ENCODE assay signal across 16 mouse cellular contexts in genomic region chr3:87833482-87833881, GRCm38 (mm10). TPM values are rescaled to one million over a fixed set of nuclear protein-coding genes. Genes with fewer than 3 reads are reported as not detected.
DNase-seq lines count a peak whose midpoint lies in the region; ATAC-seq and TF ChIP-seq lines count a peak whose summit lies in the region.
"Had no signal": no experiment of that assay in that cellular context is flagged by ENCODE, and none has a peak within 500 bp of the region (broad histone marks: within the 10 kb centered on the region; RNA-seq: fewer than 3 reads in every experiment).

No protein-coding gene starts in this region.

- no peak for TF ChIP-seq POLR2A in kidney, adult 2 months (IDR thresholded peaks at IDR 0.05; ENCODE audit: low read depth, low read length)
- no peak for TF ChIP-seq POLR2A in thymus, adult 2 months (IDR thresholded peaks at IDR 0.05; ENCODE audit: control insufficient read depth, extremely low read depth, insufficient read depth, low read length, poor library complexity)

- no peaks in the 10 kb centered on the region for H3K36me3 ChIP-seq in kidney, adult 2 months (ENCODE audit: control insufficient read depth, insufficient read depth, low read length)
- H3K36me3 ChIP-seq in kidney, embryonic 16.5 days (ENCODE audit: insufficient read depth, low read length) = no peaks in the 10 kb centered on the region
- H3K36me3 ChIP-seq in thymus, adult 2 months (ENCODE audit: control insufficient read depth, insufficient read depth, low read length) = no peaks in the 10 kb centered on the region
- H3K36me3 ChIP-seq: embryonic facial prominence, embryonic 10.5 days; G1E; heart, embryonic 10.5 days had no signal

- H3K4me3 ChIP-seq in kidney, adult 2 months (ENCODE audit: insufficient read depth, low read depth, low read length) = no peak overlapping the region
- H3K4me3 ChIP-seq in kidney, embryonic 16.5 days (ENCODE audit: low read length) = no peak overlapping the region
- no peak overlapping the region for H3K4me3 ChIP-seq in thymus, adult 2 months (ENCODE audit: control insufficient read depth, insufficient read depth, low read length)
- H3K4me3 ChIP-seq: embryonic facial prominence, embryonic 10.5 days; heart, embryonic 10.5 days had no signal

- H3K27ac ChIP-seq in kidney, adult 2 months (ENCODE audit: insufficient read depth, low read depth, low read length) = no peak overlapping the region
- H3K27ac ChIP-seq in kidney, embryonic 16.5 days (ENCODE audit: low read length) = no peak overlapping the region
- H3K27ac ChIP-seq in thymus, adult 2 months (ENCODE audit: control insufficient read depth, insufficient read depth, low read length) = no peak overlapping the region
- H3K27ac ChIP-seq: embryonic facial prominence, embryonic 10.5 days; heart, embryonic 10.5 days had no signal

- H3K27me3 ChIP-seq in kidney, adult 2 months (replicated peaks; ENCODE audit: control insufficient read depth, insufficient read depth, low read length) = no peaks in the 10 kb centered on the region
- H3K27me3 ChIP-seq in kidney, embryonic 16.5 days (ENCODE audit: insufficient read depth, low read length) = no peaks in the 10 kb centered on the region
- no peaks in the 10 kb centered on the region for H3K27me3 ChIP-seq in thymus, adult 2 months (ENCODE audit: control insufficient read depth, insufficient read depth, low read length)

- DNase-seq in kidney, adult 2 months = peak; percentile 13
- DNase-seq in thymus, adult 2 months = peak; percentile 59
- no peak for DNase-seq in thymus, adult 18-20 months
- DNase-seq in induced T-regulatory cell, adult 2 months (ENCODE audit: low read depth) = peak; percentile 73
- no peak for DNase-seq in testis, postnatal 10 days (ENCODE audit: low spot score)
- DNase-seq in left cerebral cortex, postnatal 4 days = no peak
- DNase-seq: cerebellum, adult 9-11 months; kidney, adult 11 months had no signal

- WGBS in kidney, adult 2 months = 64% methylated on average over 5 of the region's 5 CpGs
- WGBS in kidney, embryonic 16.5 days = 68% methylated on average over 5 of the region's 5 CpGs
- WGBS in thymus, adult 2 months = 72% methylated on average over 5 of the region's 5 CpGs

- H3K4me1 ChIP-seq in kidney, adult 2 months (ENCODE audit: control insufficient read depth, insufficient read depth, low read length) = no peaks in the 10 kb centered on the region
- H3K4me1 ChIP-seq in kidney, embryonic 16.5 days (ENCODE audit: insufficient read depth, low read length) = no peaks in the 10 kb centered on the region
- no peaks in the 10 kb centered on the region; the same call in 1 of the 2 replicates for H3K4me1 ChIP-seq in thymus, adult 2 months (replicated peaks; ENCODE audit: control insufficient read depth, insufficient read depth, low read length)
- H3K4me1 ChIP-seq: embryonic facial prominence, embryonic 10.5 days; heart, embryonic 10.5 days had no signal

- no peak overlapping the region for H3K9ac ChIP-seq in kidney, embryonic 16.5 days (replicated peaks; ENCODE audit: low read length)

- peak; percentile 41 for TF ChIP-seq CTCF in kidney, adult 2 months (conservative IDR thresholded peaks at IDR 0.05; ENCODE audit: insufficient read depth, insufficient read length, low read depth, low read length)
- no peak for TF ChIP-seq CTCF in thymus, adult 2 months (IDR thresholded peaks at IDR 0.05; ENCODE audit: borderline replicate concordance, control insufficient read depth, extremely low read depth, insufficient read depth, low read length, poor library complexity)

- intact Hi-C loops in left cerebral cortex, postnatal 4 days (cut with DNase I) = no loop called here

- H3K4me2 ChIP-seq in kidney, embryonic 16.5 days (replicated peaks; ENCODE audit: low read depth, low read length) = no peak overlapping the region
- H3K4me2 ChIP-seq: midbrain, embryonic 11.5 days had no signal

- no peaks in the 10 kb centered on the region for H3K9me3 ChIP-seq in kidney, embryonic 16.5 days (ENCODE audit: low read length)
- H3K9me3 ChIP-seq: embryonic facial prominence, embryonic 10.5 days; G1E; heart, embryonic 10.5 days had no signal

- ATAC-seq in kidney, embryonic 16.5 days (ENCODE audit: low FRiP score, low TSS enrichment) = no peak

RNA-seq across cellular contexts. Expression of gene Pear1, which starts 9.4 kb away (rescaled TPM):
- polyA plus RNA-seq in kidney, adult 2 months (2012; rRNA removed) = 60.5 and 71.0 TPM in 2 replicates
- polyA plus RNA-seq in kidney, embryonic 16.5 days (2015; fragmentation: Nextera tagmentation; extraction: Ambion mirVana) = 60.2 and 62.9 TPM in 2 replicates
- 17.5 and 19.8 TPM in 2 replicates for polyA plus RNA-seq in thymus, adult 2 months (2012; rRNA removed)
- total RNA-seq in left cerebral cortex, postnatal 4 days (2021) = 10 to 100 TPM in 1 of 2 experiments, 1 to 10 TPM in 1; 8.0 to 11.5 TPM
- polyA plus RNA-seq: G1E had no signal

RNA-seq across cellular contexts. Expression of gene Sh2d2a, which starts 13.1 kb away (rescaled TPM):
- 0.56 and 2.4 TPM in 2 replicates for polyA plus RNA-seq in kidney, adult 2 months (2012; rRNA removed)
- 0.09 TPM in 1 of 2 replicates, not detected in the other for polyA plus RNA-seq in kidney, embryonic 16.5 days (2015; fragmentation: Nextera tagmentation; extraction: Ambion mirVana)
- polyA plus RNA-seq in thymus, adult 2 months (2012; rRNA removed) = 179 and 180 TPM in 2 replicates
- not detected for total RNA-seq in left cerebral cortex, postnatal 4 days (2021)
- total RNA-seq: layer of hippocampus, adult 8-10 months; left cerebral cortex, postnatal 36 days had no signal
- polyA plus RNA-seq: embryonic facial prominence, embryonic 10.5 days; G1E; midbrain, embryonic 11.5 days had no signal

RNA-seq across cellular contexts. Expression of gene Insrr, which starts 36.7 kb away (rescaled TPM):
- 23.9 and 27.8 TPM in 2 replicates for polyA plus RNA-seq in kidney, adult 2 months (2012; rRNA removed)
- 2.7 and 2.8 TPM in 2 replicates for polyA plus RNA-seq in kidney, embryonic 16.5 days (2015; fragmentation: Nextera tagmentation; extraction: Ambion mirVana)
- polyA plus RNA-seq in thymus, adult 2 months (2012; rRNA removed) = 0.58 and 0.64 TPM in 2 replicates
- 1 to 10 TPM in 1 of 2 experiments, under 1 TPM in 1; 0.70 to 1.9 TPM for total RNA-seq in left cerebral cortex, postnatal 4 days (2021)
- polyA plus RNA-seq: G1E; heart, embryonic 10.5 days had no signal

RNA-seq across cellular contexts. Expression of gene Ntrk1, which starts 38.5 kb away (rescaled TPM):
- polyA plus RNA-seq in kidney, adult 2 months (2012; rRNA removed) = 2.5 and 4.5 TPM in 2 replicates
- polyA plus RNA-seq in kidney, embryonic 16.5 days (2015; fragmentation: Nextera tagmentation; extraction: Ambion mirVana) = 6.1 and 6.4 TPM in 2 replicates
- 0.67 and 0.89 TPM in 2 replicates for polyA plus RNA-seq in thymus, adult 2 months (2012; rRNA removed)
- total RNA-seq in left cerebral cortex, postnatal 4 days (2021) = under 1 TPM; 0.38 to 0.93 TPM
- total RNA-seq: G1E; hematopoietic stem cell, adult 5-6 weeks had no signal
- polyA plus RNA-seq: G1E had no signal

RNA-seq across cellular contexts. Expression of gene Prcc, which starts 51.9 kb away (rescaled TPM):
- 36.3 and 37.3 TPM in 2 replicates for polyA plus RNA-seq in kidney, adult 2 months (2012; rRNA removed)
- 13.3 and 13.8 TPM in 2 replicates for polyA plus RNA-seq in kidney, embryonic 16.5 days (2015; fragmentation: Nextera tagmentation; extraction: Ambion mirVana)
- 54.5 and 60.0 TPM in 2 replicates for polyA plus RNA-seq in thymus, adult 2 months (2012; rRNA removed)
- 10 to 100 TPM; 72.8 to 73.3 TPM for total RNA-seq in left cerebral cortex, postnatal 4 days (2021)

Comparison
In these comparisons a context has a peak if more than half of its experiments do, and no peak if none do; other contexts are left out.
1. DNase-seq: peak in kidney, adult 2 months (single experiment), thymus, adult 2 months (single experiment) and induced T-regulatory cell, adult 2 months (single experiment); none in thymus, adult 18-20 months (0 of 2), testis, postnatal 10 days (single experiment) and left cerebral cortex, postnatal 4 days (single experiment).
2. RNA of gene Sh2d2a, which starts 13.1 kb away (polyA plus RNA-seq): 179 to 180 TPM in thymus, adult 2 months; 0.56 to 2.4 TPM in kidney, adult 2 months and 0.09 TPM in kidney, embryonic 16.5 days; every median in the first group is over 10 times any median in the second.